Mouse (Mus musculus) neural tube, embryonic 13.5 days (tissue): ENCODE data around the gene Fcgbp. TPM values are rescaled to one million over a fixed set of nuclear protein-coding genes. Genes with fewer than 3 reads are reported as not detected.
A peak's percentile ranks its signal among the peaks of the same experiment; 100 is the strongest.

Experiments used
- ATAC-seq: fragments of 200-750 bp; cut with Nextera tagmentation; 2 replicates; pipeline ENCODE4 v1.8.0; 2017; ENCODE audit warnings: low read depth, mild to moderate bottlenecking, moderate TSS enrichment, moderate library complexity
- H3K27ac ChIP-seq: fragments of 300-500 bp; sonication (generic); replicated peaks from 2 replicates; pipeline ENCODE4 v1.5.1; 2015; ENCODE audit warnings: moderate library complexity, mild to moderate bottlenecking, inconsistent platforms
- H3K27me3 ChIP-seq: fragments of 300-500 bp; sonication (generic); 2 replicates; pipeline ENCODE4 v1.6.1; 2015; ENCODE audit warnings: mild to moderate bottlenecking, inconsistent platforms
- H3K36me3 ChIP-seq: fragments of 300-500 bp; sonication (generic); 2 replicates; pipeline ENCODE4 v1.6.1; 2015; ENCODE audit warnings: mild to moderate bottlenecking, inconsistent platforms
- H3K4me1 ChIP-seq: fragments of 300-500 bp; sonication (generic); replicated peaks from 2 replicates; pipeline ENCODE4 v1.6.1; 2015; ENCODE audit warnings: inconsistent platforms
- H3K4me2 ChIP-seq: fragments of 300-500 bp; sonication (generic); 2 replicates; pipeline ENCODE4 v1.6.1; 2015; ENCODE audit warnings: inconsistent platforms, mild to moderate bottlenecking, moderate library complexity
- H3K4me3 ChIP-seq: fragments of 300-500 bp; sonication (generic); 2 replicates; pipeline ENCODE4 v1.5.1; 2015; ENCODE audit warnings: mild to moderate bottlenecking, inconsistent platforms
- H3K9ac ChIP-seq: fragments of 300-500 bp; sonication (generic); 2 replicates; pipeline ENCODE4 v1.6.1; 2015; ENCODE audit warnings: moderate library complexity, mild to moderate bottlenecking, inconsistent platforms
- H3K9me3 ChIP-seq: fragments of 300-500 bp; sonication (generic); 2 replicates; pipeline ENCODE4 v1.6.1; 2016; ENCODE audit warnings: inconsistent platforms
- WGBS: fragments of 180-500 bp; shearing (Covaris S2); methylation state at CpG from one replicate; pipeline ENCODE4 v1.1.7; 2015; 5-methylcytosine and 5-hydroxymethylcytosine counted together
- polyA plus RNA-seq: library from polyadenylated mRNA; unstranded; fragments of >200 nt; fragmentation: Nextera tagmentation; extraction: Ambion mirVana; gene quantifications from 2 replicates; pipeline ENCODE4 v1.2.1, GENCODE M21; 2015

The Fcgbp gene
- polyA plus RNA-seq, 1 experiment from 2014 or later, result 0.14 TPM

- Histone ChIP-seq H3K36me3 (no peaks in the 10 kb centered on the region), H3K4me1 (no peaks in the 10 kb centered on the region), H3K27me3 (0 out of 2 replicates have a peak, but pooled peaks cover 3% of the 10 kb centered on the region), H3K9ac (no peak overlapping the region), H3K4me2 (no peak overlapping the region), H3K27ac (no peak overlapping the region), H3K9me3 (no peaks in the 10 kb centered on the region), H3K4me3 (no peak overlapping the region)
- WGBS, result 64% methylated on average over 6 of the region's 6 CpGs
- ATAC-seq, result no peak
Observed at GRCm38 (mm10) chr7:28159292-28159691, 88.3 kb downstream of the Fcgbp start.

GRCm38 (mm10) chr7:28159893-28160292 is 88.9 kb downstream of the Fcgbp start:
- Histone ChIP-seq H3K4me1 (no peaks in the 10 kb centered on the region), H3K27me3 (0 out of 2 replicates have a peak, but pooled peaks cover 3% of the 10 kb centered on the region), H3K36me3 (no peaks in the 10 kb centered on the region), H3K27ac (no peak overlapping the region), H3K4me3 (no peak overlapping the region), H3K9me3 (no peaks in the 10 kb centered on the region), H3K9ac (no peak overlapping the region), H3K4me2 (no peak overlapping the region)
- ATAC-seq, result no peak
- 77% methylated on average over 3 of the region's 3 CpGs for WGBS

- no peaks in the 10 kb centered on the region for H3K36me3 ChIP-seq
- H3K4me1 ChIP-seq, result no peaks in the 10 kb centered on the region
- H3K9me3 ChIP-seq, result no peaks in the 10 kb centered on the region
- WGBS, result 45% methylated on average over 9 of the region's 9 CpGs
- no peak overlapping the region for H3K4me2 ChIP-seq
- 0 out of 2 replicates have a peak, but pooled peaks cover 3% of the 10 kb centered on the region for H3K27me3 ChIP-seq
- no peak overlapping the region for H3K4me3 ChIP-seq
- no peak for ATAC-seq
- no peak overlapping the region for H3K9ac ChIP-seq
- H3K27ac ChIP-seq, result no peak overlapping the region
Observed at GRCm38 (mm10) chr7:28161163-28161749, 90.2 kb downstream of the Fcgbp start.

GRCm38 (mm10) chr7:28165406-28165805 is 94.4 kb downstream of the Fcgbp start:
- Histone ChIP-seq H3K9me3 (no peaks in the 10 kb centered on the region), H3K27ac (no peak overlapping the region), H3K4me3 (no peak overlapping the region), H3K9ac (no peak overlapping the region), H3K36me3 (no peaks in the 10 kb centered on the region), H3K4me1 (peaks cover 18% of the 10 kb centered on the region), H3K27me3 (no peaks in the 10 kb centered on the region), H3K4me2 (no peak overlapping the region)
- 84% methylated on average over 6 of the region's 6 CpGs for WGBS
- no peak for ATAC-seq

- Histone ChIP-seq H3K4me1 (peaks cover 30% of the 10 kb centered on the region), H3K4me3 (peak overlapping the region; percentile 80), H3K9ac (peak overlapping the region; percentile 82), H3K4me2 (peak overlapping the region; percentile 92), H3K36me3 (no peaks in the 10 kb centered on the region), H3K9me3 (no peaks in the 10 kb centered on the region), H3K27ac (peak overlapping the region; percentile 86), H3K27me3 (no peaks in the 10 kb centered on the region)
- ATAC-seq, result peak; percentile 41
- WGBS, result 14% methylated on average over 9 of the region's 9 CpGs
Observed at GRCm38 (mm10) chr7:28168320-28169115, 97.5 kb downstream of the Fcgbp start.

GRCm38 (mm10) chr7:28169489-28170422 is 98.7 kb downstream of the Fcgbp start, which contains the start of gene Fbl:
Fbl (plus strand) TSS chr7:28169710.
- Histone ChIP-seq H3K4me1 (peaks cover 30% of the 10 kb centered on the region), H3K4me2 (peak within 1 kb of the TSS; percentile 92), H3K27me3 (no peaks in the 10 kb centered on the region), H3K36me3 (peaks cover 1% of the 10 kb centered on the region), H3K9me3 (no peaks in the 10 kb centered on the region), H3K9ac (peak within 1 kb of the TSS; percentile 82), H3K4me3 (peak within 1 kb of the TSS; percentile 80), H3K27ac (peak within 1 kb of the TSS; percentile 86)
- peak; percentile 93 for ATAC-seq
- under 1% methylated on average over 80 of the region's 80 CpGs for WGBS

Other genes with a start within 250 kb of the Fcgbp start
- gene Zfp59, start 232.6 kb upstream of the Fcgbp start, polyA plus RNA-seq, result 10.5 TPM in 2 replicates
- 1.4 and 1.5 TPM in 2 replicates for gene Zfp607a, start 213.7 kb upstream of the Fcgbp start, polyA plus RNA-seq
- 15.0 and 16.1 TPM in 2 replicates for gene Zfp974, start 141.8 kb upstream of the Fcgbp start, polyA plus RNA-seq
- gene Zfp780b, start 92.1 kb upstream of the Fcgbp start, polyA plus RNA-seq, result 28.0 and 35.8 TPM in 2 replicates
- 4.9 and 5.5 TPM in 2 replicates for gene Zfp850, start 57.1 kb upstream of the Fcgbp start, polyA plus RNA-seq
- gene Psmc4, start 21.1 kb upstream of the Fcgbp start, polyA plus RNA-seq, result 292 and 295 TPM in 2 replicates
- gene 9530053A07Rik, start 58.2 kb downstream of the Fcgbp start, polyA plus RNA-seq, result 0.06 and 0.07 TPM in 2 replicates
- 81.3 and 97.9 TPM in 2 replicates for gene Fbl, start 98.5 kb downstream of the Fcgbp start, polyA plus RNA-seq
- gene Dyrk1b, start 108.2 kb downstream of the Fcgbp start, polyA plus RNA-seq, result 15.6 and 16.0 TPM in 2 replicates
- 7.0 and 13.5 TPM in 2 replicates for gene Eid2, start 196.6 kb downstream of the Fcgbp start, polyA plus RNA-seq
- 37.2 and 38.2 TPM in 2 replicates for gene Eid2b, start 206.5 kb downstream of the Fcgbp start, polyA plus RNA-seq
- gene Selenov, start 219.9 kb downstream of the Fcgbp start, polyA plus RNA-seq, result 0.50 and 0.69 TPM in 2 replicates
- gene Dll3, start 231.0 kb downstream of the Fcgbp start, polyA plus RNA-seq, result 31.1 and 31.6 TPM in 2 replicates
- 125 and 131 TPM in 2 replicates for gene Timm50, start 240.8 kb downstream of the Fcgbp start, polyA plus RNA-seq